Mouse (Mus musculus) midbrain, embryonic 16.5 days (tissue): Measurements from ENCODE around the gene Magi1. TPM values are rescaled to one million over a fixed set of nuclear protein-coding genes. Genes with fewer than 3 reads are reported as not detected.

ENCODE experiments used
- ATAC-seq: fragments of 200-750 bp; cut with Nextera tagmentation; 2 replicates; pipeline ENCODE4 v1.8.0; 2017; ENCODE audit warnings: moderate TSS enrichment
- H3K27ac ChIP-seq: fragments of 300-500 bp; sonication (generic); 2 replicates; pipeline ENCODE4 v1.5.1; 2014; ENCODE audit warnings: mild to moderate bottlenecking, low read length, mixed read lengths
- H3K27me3 ChIP-seq: fragments of 300-500 bp; sonication (generic); 2 replicates; pipeline ENCODE4 v1.6.1; 2014; ENCODE audit warnings: low read depth, low read length, mixed read lengths; ENCODE audit not compliant: control insufficient read depth, insufficient read depth
- H3K36me3 ChIP-seq: fragments of 300-500 bp; sonication (generic); 2 replicates; pipeline ENCODE4 v1.6.1; 2014; ENCODE audit warnings: mild to moderate bottlenecking, low read length, moderate library complexity, mixed read lengths; ENCODE audit not compliant: control insufficient read depth, insufficient read depth
- H3K4me1 ChIP-seq: fragments of 300-500 bp; sonication (generic); 2 replicates; pipeline ENCODE4 v1.6.1; 2014; ENCODE audit warnings: mild to moderate bottlenecking, low read length, mixed read lengths; ENCODE audit not compliant: control insufficient read depth, insufficient read depth
- H3K4me2 ChIP-seq: fragments of 300-500 bp; sonication (generic); 2 replicates; pipeline ENCODE4 v1.6.1; 2014; ENCODE audit warnings: mild to moderate bottlenecking, low read length, mixed read lengths
- H3K4me3 ChIP-seq: fragments of 300-500 bp; sonication (generic); 2 replicates; pipeline ENCODE4 v1.5.1; 2014; ENCODE audit warnings: low read depth, mild to moderate bottlenecking, low read length, moderate library complexity, mixed read lengths
- H3K9ac ChIP-seq: fragments of 300-500 bp; sonication (generic); 2 replicates; pipeline ENCODE4 v1.6.1; 2014; ENCODE audit warnings: low read depth, low read length, mixed read lengths
- H3K9me3 ChIP-seq: fragments of 300-500 bp; sonication (generic); replicated peaks from 2 replicates; pipeline ENCODE4 v1.6.1; 2014; ENCODE audit warnings: mild to moderate bottlenecking, low read length, mixed read lengths; ENCODE audit not compliant: control insufficient read depth, poor library complexity, severe bottlenecking
- WGBS: fragments of 180-500 bp; shearing (Covaris S2); extraction: QIAGEN DNeasy Blood & Tissue Kit; methylation state at CpG from one replicate; pipeline ENCODE4 v1.1.7; 2014; 5-methylcytosine and 5-hydroxymethylcytosine counted together
- polyA plus RNA-seq: library from polyadenylated mRNA; unstranded; fragments of >200 nt; fragmentation: Nextera tagmentation; extraction: Ambion mirVana; gene quantifications from 2 replicates; pipeline ENCODE4 v1.2.1, GENCODE M21; 2015

Gene Magi1
- polyA plus RNA-seq, 1 experiment from 2014 or later: 34.6 TPM

DNA sequence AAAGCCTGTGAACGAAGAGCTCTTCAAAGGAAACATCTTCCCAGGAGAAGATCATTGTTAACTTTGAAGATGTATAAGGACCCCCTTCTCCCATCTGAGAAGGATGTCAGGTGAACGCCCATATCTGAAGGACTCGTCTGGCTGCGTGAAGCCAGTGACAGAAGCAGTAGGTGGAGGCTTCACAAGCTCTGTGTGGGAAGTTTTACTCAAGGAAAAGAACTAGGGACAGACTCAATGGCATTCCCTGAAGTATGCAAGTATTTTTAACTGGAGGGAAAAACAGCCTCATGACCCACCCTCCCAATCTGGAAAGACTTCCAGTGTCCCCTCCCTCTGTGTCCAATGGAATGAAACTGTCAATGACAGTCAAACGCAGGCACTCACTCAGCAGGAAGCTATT is 438.6 kb downstream of the Magi1 start:
- H3K4me1 ChIP-seq: peaks cover 21% of the 10 kb centered on the region
- no peaks in the 10 kb centered on the region for H3K27me3 ChIP-seq
- H3K27ac ChIP-seq: no peak overlapping the region
- no peaks in the 10 kb centered on the region for H3K9me3 ChIP-seq
- no peaks in the 10 kb centered on the region for H3K36me3 ChIP-seq
- 53% methylated on average over 5 of the region's 5 CpGs for WGBS
- ATAC-seq: no peak
- no peak overlapping the region for H3K4me3 ChIP-seq
- no peak overlapping the region for H3K4me2 ChIP-seq
- no peak overlapping the region for H3K9ac ChIP-seq

DNA sequence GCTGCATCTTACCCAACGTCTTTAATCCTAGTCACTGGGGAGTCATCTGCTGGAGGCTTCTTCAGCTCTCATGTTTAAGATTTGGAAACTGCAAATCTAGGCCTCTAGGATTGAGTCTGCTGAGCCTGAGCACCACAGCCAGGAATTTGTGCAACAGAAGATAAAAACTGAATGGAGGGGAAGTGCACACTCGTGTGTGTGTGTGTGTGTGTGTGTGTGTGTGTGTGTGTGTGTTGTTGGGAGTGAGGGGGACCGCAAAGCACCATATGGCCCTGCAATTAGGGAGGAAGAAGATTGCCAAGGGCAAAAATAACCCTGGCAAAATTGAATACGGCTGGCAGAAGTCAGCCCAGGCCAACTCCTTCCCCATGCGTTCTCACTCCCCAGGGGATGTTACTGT is 439.1 kb downstream of the Magi1 start:
- Histone ChIP-seq H3K9me3 (no peaks in the 10 kb centered on the region), H3K27me3 (no peaks in the 10 kb centered on the region), H3K27ac (no peak overlapping the region), H3K9ac (no peak overlapping the region), H3K36me3 (no peaks in the 10 kb centered on the region), H3K4me3 (no peak overlapping the region), H3K4me1 (peaks cover 17% of the 10 kb centered on the region), H3K4me2 (no peak overlapping the region)
- 45% methylated on average over 5 of the region's 5 CpGs for WGBS
- ATAC-seq: no peak

DNA sequence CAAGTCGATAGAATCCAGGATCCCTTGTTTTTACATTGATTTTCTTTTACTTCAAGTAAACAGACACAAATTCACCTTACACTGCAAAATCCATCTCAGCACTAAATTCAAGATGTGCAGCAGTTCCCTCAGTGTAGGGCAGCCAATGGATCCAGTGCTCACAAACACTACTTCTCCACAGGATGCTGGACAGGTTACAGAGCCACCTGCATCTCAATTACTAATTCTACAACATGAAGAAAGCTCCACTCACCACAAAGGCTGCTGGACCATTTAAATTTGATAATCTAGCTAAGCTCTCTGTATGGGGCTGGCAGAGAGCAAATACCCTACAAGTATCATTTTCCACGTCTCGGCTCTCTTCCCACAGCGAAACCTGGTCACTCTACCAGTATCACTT is 445.3 kb downstream of the Magi1 start:
- H3K36me3 ChIP-seq: no peaks in the 10 kb centered on the region
- no peak overlapping the region for H3K4me3 ChIP-seq
- 74% methylated on average over 4 of the region's 4 CpGs for WGBS
- no peak overlapping the region for H3K27ac ChIP-seq
- no peaks in the 10 kb centered on the region for H3K27me3 ChIP-seq
- H3K4me1 ChIP-seq: no peaks in the 10 kb centered on the region; the same call in 1 of the 2 replicates
- no peak overlapping the region for H3K4me2 ChIP-seq
- H3K9ac ChIP-seq: no peak overlapping the region
- no peak for ATAC-seq
- H3K9me3 ChIP-seq: no peaks in the 10 kb centered on the region

GRCm38 (mm10) chr6:93836585-93836984 is 447.1 kb downstream of the Magi1 start:
- Histone ChIP-seq H3K9me3 (no peaks in the 10 kb centered on the region), H3K27ac (no peak overlapping the region), H3K9ac (no peak overlapping the region), H3K4me3 (no peak overlapping the region), H3K4me2 (no peak overlapping the region), H3K4me1 (peaks cover 3% of the 10 kb centered on the region; the same call in 1 of the 2 replicates), H3K27me3 (no peaks in the 10 kb centered on the region), H3K36me3 (no peaks in the 10 kb centered on the region)
- 90% methylated on average over 5 of the region's 5 CpGs for WGBS
- no peak for ATAC-seq

DNA sequence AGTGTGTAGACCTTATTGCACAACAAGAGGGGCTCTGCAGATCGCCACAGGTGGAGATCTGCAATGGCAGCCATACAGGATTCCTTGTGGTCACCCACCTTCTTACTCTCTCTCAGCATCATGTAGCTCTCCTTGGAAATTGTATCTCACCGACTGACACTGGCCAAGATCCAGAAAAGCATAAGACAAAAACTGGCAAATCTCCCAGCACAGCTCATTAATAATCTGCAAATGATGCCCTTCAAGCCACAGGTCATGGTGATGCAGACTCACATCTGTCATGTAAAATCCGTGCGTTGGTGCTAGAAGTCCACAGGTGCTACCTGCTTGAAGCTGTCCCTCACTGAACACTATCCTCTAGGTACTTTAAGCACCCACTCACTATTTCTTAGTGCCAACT is 448.5 kb downstream of the Magi1 start:
- no peak overlapping the region for H3K4me2 ChIP-seq
- H3K4me3 ChIP-seq: no peak overlapping the region
- no peak overlapping the region for H3K9ac ChIP-seq
- no peak overlapping the region for H3K27ac ChIP-seq
- H3K27me3 ChIP-seq: no peaks in the 10 kb centered on the region
- 73% methylated on average over 4 of the region's 4 CpGs for WGBS
- peaks cover 3% of the 10 kb centered on the region for H3K4me1 ChIP-seq
- H3K36me3 ChIP-seq: no peaks in the 10 kb centered on the region
- no peaks in the 10 kb centered on the region for H3K9me3 ChIP-seq
- no peak for ATAC-seq

DNA sequence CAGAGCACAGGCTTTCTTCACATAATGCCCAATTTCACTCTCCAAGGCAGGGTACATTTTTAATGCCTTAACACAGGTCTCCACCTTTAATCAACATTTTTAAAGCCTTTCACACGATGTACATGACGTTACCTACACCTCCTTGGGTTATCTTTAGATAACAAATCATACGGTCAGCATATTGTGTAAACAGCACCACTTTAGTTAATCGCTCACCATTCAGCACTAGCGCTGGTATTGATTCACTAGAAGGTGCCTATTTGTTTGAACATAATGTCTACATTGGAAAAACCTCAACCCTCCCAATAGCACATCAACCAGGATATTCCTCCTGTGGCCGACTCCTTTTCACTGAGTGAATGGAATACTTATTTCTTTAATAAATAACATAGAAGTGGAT is 455.5 kb downstream of the Magi1 start:
- H3K9me3 ChIP-seq: no peaks in the 10 kb centered on the region
- H3K9ac ChIP-seq: no peak overlapping the region
- WGBS: 81% methylated on average over 6 of the region's 6 CpGs
- H3K4me1 ChIP-seq: peaks cover 11% of the 10 kb centered on the region
- ATAC-seq: no peak
- H3K27me3 ChIP-seq: no peaks in the 10 kb centered on the region
- no peaks in the 10 kb centered on the region for H3K36me3 ChIP-seq
- no peak overlapping the region for H3K4me3 ChIP-seq
- H3K27ac ChIP-seq: no peak overlapping the region
- no peak overlapping the region for H3K4me2 ChIP-seq

GRCm38 (mm10) chr6:93826875-93827274 is 456.8 kb downstream of the Magi1 start:
- H3K4me1 ChIP-seq: peaks cover 11% of the 10 kb centered on the region
- WGBS: 72% methylated on average over 4 of the region's 4 CpGs
- no peak overlapping the region for H3K4me3 ChIP-seq
- no peaks in the 10 kb centered on the region for H3K36me3 ChIP-seq
- no peak overlapping the region for H3K9ac ChIP-seq
- H3K4me2 ChIP-seq: no peak overlapping the region
- no peaks in the 10 kb centered on the region for H3K27me3 ChIP-seq
- H3K27ac ChIP-seq: no peak overlapping the region
- ATAC-seq: no peak
- no peaks in the 10 kb centered on the region for H3K9me3 ChIP-seq

- no peak overlapping the region for H3K4me3 ChIP-seq
- peaks cover 32% of the 10 kb centered on the region for H3K4me1 ChIP-seq
- no peak overlapping the region for H3K27ac ChIP-seq
- H3K36me3 ChIP-seq: no peaks in the 10 kb centered on the region
- 78% methylated on average over 9 of the region's 9 CpGs for WGBS
- no peak for ATAC-seq
- H3K9me3 ChIP-seq: no peaks in the 10 kb centered on the region
- H3K4me2 ChIP-seq: no peak overlapping the region
- H3K9ac ChIP-seq: no peak overlapping the region
- no peaks in the 10 kb centered on the region for H3K27me3 ChIP-seq
Measured at GRCm38 (mm10) chr6:93822221-93822897, 461.4 kb downstream of the Magi1 start.

GRCm38 (mm10) chr6:93821512-93821911 is 462.2 kb downstream of the Magi1 start:
- ATAC-seq: no peak
- Histone ChIP-seq H3K9ac (no peak overlapping the region), H3K36me3 (no peaks in the 10 kb centered on the region), H3K4me1 (peaks cover 33% of the 10 kb centered on the region), H3K27ac (no peak overlapping the region), H3K4me3 (no peak overlapping the region), H3K9me3 (no peaks in the 10 kb centered on the region), H3K27me3 (no peaks in the 10 kb centered on the region), H3K4me2 (no peak overlapping the region)
- WGBS: 21% methylated on average over 7 of the region's 7 CpGs
